Mouse (Mus musculus) inflammation-experienced regulatory T-cells, adult 16 weeks (primary cell): ENCODE results near the gene Zcchc9. TPM values are rescaled to one million over a fixed set of nuclear protein-coding genes. Genes with fewer than 3 reads are reported as not detected.

Source experiments
- polyA plus RNA-seq: library from polyadenylated mRNA; unstranded; fragments of 100-300 nt; shearing (Covaris generic); gene quantifications from one replicate; pipeline ENCODE4 v1.2.1, GENCODE M21; 2017

The Zcchc9 gene
- polyA plus RNA-seq = 49.0 TPM

DNA sequence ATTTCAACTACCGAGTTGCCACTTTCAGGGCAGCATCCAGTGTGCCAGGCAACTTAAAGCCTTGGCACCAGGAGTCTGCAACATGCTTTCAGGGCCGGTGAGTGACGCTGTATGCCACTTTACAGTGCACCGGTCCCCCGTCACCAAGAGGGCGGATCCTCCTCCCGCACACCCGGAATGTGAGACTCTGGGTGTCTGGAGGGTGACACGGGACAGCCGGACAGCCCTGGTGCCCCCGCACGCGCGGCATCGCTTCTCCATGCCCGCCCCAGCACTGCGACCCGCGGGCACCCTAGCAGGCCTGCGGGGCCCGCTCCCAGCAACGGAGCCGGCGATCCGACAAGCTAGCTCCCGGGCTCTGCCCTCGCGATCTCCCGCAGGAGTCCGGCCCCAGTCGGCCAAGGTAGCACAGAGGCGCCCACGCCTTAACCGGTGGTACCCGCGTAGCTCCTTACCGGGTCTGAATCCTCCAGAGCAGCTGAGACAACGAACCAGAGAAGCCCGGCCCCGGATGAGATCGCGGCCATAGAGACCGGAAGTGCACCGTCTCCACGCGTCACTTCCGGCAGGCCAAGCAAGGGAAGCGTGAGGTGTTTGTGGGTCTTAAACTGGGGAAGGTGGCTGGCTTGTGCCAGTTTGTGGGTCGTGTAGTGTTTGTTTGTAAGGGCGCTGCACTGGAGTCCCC lies at the start of gene Zcchc9:
Zcchc9 (minus strand) TSS at position 551 of the 685 bp plus-strand sequence.

Other genes starting within 250 kb of the Zcchc9 start
- gene Acot12, start 66.2 kb downstream of the Zcchc9 start, polyA plus RNA-seq = 0.66 TPM
- not detected for gene Ckmt2, start 69.2 kb upstream of the Zcchc9 start, polyA plus RNA-seq